Mouse (Mus musculus) left cerebral cortex, postnatal 25 days (tissue): Measurements from ENCODE around the gene Atp6v1g1. TPM values are rescaled to one million over a fixed set of nuclear protein-coding genes. Genes with fewer than 3 reads are reported as not detected.
A peak's percentile ranks its signal among the peaks of the same experiment; 100 is the strongest.

ENCODE experiments used
- DNase-seq, 2 experiments: peaks; one replicate each; pipeline ENCODE4 v3.0.0; 2022; ENCODE audit warnings: low spot score in 2 of 2, mixed read lengths in 1 of 2
- intact Hi-C: fragments of 180-260 bp; cut with DNase I; formaldehyde crosslinking; loops from one replicate; pipeline ENCODE4 v1.15.1; 2025
- total RNA-seq, 2 experiments: library from RNA; stranded (reverse); gene quantifications; 2 replicates each; pipeline ENCODE4 v1.2.3; 2021

Gene Atp6v1g1
- 100 to 1,000 TPM; 144 to 147 TPM for total RNA-seq

DNA sequence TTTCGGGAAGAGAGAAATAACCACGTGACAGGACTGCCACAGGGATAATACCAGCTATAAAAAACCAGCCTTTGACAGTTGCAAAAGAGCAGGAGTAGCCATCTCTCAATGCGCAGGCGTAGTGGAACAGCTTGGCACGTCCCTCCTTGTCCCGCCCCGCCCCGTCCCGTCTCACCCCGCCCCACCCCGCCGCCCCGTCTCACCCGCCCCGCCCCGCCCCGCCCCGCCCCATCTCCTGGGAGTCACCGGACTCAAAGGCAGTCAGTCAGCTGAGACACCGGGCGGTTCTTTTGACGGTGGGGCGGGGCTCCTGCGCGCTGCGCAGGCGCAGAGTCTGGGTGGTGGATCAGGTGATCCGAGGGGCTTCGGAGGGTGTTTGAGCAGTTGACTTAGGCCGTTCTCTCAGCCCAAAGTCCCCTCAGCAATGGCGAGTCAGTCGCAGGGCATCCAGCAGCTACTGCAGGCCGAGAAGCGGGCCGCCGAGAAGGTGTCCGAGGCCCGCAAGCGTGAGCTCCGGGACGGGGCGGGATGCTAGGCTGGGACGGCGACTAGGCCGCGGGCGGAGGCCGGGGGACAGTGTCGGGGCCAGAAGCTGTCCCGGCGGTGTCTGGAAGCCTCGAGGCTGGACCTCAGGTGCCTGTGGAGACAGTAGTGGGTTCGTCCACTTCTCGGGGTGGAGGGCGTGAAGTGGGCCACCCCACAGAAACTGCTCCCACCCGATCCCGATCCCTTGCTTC lies at the start of gene Atp6v1g1:
Atp6v1g1 (plus strand) TSS at position 279 of the 737 bp plus-strand sequence.
- intact Hi-C loops = loop anchor here (2.0 to 5.0 kb wide), 2 partner anchors 14 to 122 kb away; partner anchors contain the start of gene Tmem268
- peak; percentile 92 to 97 for DNase-seq

GRCm38 (mm10) chr4:63494967-63495914 lies 49.3 kb upstream of the Atp6v1g1 start:
- peak in 1 of 2 experiments; percentile 28 for DNase-seq
- intact Hi-C loops = loop anchor here (10.0 kb wide), 1 partner anchor 350 kb away; no protein-coding TSS in a partner anchor

GRCm38 (mm10) chr4:63495915-63496278 lies 48.7 kb upstream of the Atp6v1g1 start, which contains the start of gene Whrn:
Gene Whrn (minus strand): TSS chr4:63495991.
- intact Hi-C loops = loop anchor here (10.0 kb wide), 1 partner anchor 349 kb away; no protein-coding TSS in a partner anchor

GRCm38 (mm10) chr4:63496312-63496711 lies 48.3 kb upstream of the Atp6v1g1 start:
- intact Hi-C loops = loop anchor here (10.0 kb wide), 1 partner anchor 348 kb away; no protein-coding TSS in a partner anchor
- no peak for DNase-seq

More at GRCm38 (mm10) chr4:63495915-63496278, 48.7 kb upstream of the Atp6v1g1 start, which contains the start of gene Whrn:
- DNase-seq = peak; percentile 67 to 71

DNA sequence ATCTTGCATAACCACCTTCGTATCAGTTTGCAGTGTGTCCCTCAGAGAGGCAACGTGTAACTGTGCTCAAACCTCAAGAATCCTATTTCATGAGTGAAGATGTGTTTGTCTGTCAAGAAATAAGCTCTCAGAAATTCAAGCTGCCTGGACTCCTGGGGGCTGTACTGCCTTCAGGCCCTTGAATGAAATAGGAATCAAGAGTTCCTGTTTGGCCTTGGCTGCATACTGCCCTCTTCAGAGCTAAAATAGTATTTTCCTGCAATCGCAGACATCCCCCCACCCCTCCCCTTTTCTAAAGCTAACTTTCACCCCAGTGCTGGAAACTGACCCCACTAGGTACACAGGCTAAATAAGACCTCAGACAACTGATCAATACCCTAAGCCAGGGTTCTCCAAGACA lies 46.2 kb upstream of the Atp6v1g1 start:
- intact Hi-C loops = loop anchor here (2.0 to 10.0 kb wide), 2 partner anchors 82 to 346 kb away; no protein-coding TSS in a partner anchor
- no peak for DNase-seq

GRCm38 (mm10) chr4:63501050-63501449 lies 43.5 kb upstream of the Atp6v1g1 start:
- DNase-seq = no peak
- intact Hi-C loops = loop anchor here (10.0 kb wide), 1 partner anchor 994 kb away; no protein-coding TSS in a partner anchor

DNA sequence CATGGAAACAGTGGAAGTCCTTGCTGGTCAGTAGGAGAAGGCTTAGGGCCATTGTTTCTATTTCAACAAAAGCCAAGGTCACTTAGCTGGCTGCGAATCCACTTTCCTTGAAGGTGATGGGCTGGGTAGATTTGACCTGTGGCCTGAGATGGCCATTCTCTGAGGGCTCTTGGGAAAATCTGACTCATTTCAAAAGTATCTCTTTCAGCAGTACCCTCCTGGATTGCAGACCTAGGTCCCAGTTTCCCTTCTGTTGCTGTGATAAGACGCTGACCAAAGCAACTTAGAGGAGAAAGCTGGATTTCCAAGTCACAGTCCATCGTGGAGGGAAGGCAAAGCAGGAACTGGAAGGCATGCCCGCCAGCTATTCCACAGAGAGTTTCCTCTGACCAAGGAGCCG lies 40.6 kb upstream of the Atp6v1g1 start:
- no peak for DNase-seq
- intact Hi-C loops = loop anchor here (10.0 kb wide), 1 partner anchor 991 kb away; no protein-coding TSS in a partner anchor

GRCm38 (mm10) chr4:63507478-63507877 lies 37.1 kb upstream of the Atp6v1g1 start:
- intact Hi-C loops = loop anchor here (10.0 kb wide), 1 partner anchor 987 kb away; no protein-coding TSS in a partner anchor
- DNase-seq = peak in 1 of 2 experiments; percentile 54

- DNase-seq = peak; percentile 54 to 64
- intact Hi-C loops = loop anchor here (1.0 to 10.0 kb wide), 2 partner anchors 440 to 987 kb away; no protein-coding TSS in a partner anchor
Measured at GRCm38 (mm10) chr4:63508232-63508631, 36.3 kb upstream of the Atp6v1g1 start.

DNA sequence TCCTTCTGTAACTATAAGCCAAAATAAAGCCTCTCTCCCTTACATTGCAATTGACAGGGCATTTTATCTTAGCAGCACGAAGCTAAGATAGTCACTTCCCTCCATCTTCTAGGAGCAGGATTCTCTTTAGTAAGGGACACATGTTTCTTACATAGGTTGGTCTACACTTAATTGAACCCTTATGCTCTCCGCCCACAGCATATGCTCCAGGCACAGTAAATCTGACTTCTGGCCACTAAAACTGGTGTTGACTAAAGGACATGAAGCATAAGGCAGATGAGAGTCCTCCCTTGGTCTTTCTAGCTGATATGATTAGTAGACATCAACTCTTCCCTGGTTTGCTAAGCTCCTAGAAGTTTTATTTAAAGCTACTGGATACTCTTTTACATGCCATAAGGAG lies 31.7 kb upstream of the Atp6v1g1 start:
- DNase-seq = no peak
- intact Hi-C loops = no loop called here

- no peak for DNase-seq
- intact Hi-C loops = no loop called here
Measured at GRCm38 (mm10) chr4:63514454-63514984, 30.1 kb upstream of the Atp6v1g1 start.

GRCm38 (mm10) chr4:63515021-63515420 lies 29.6 kb upstream of the Atp6v1g1 start:
- no peak for DNase-seq
- intact Hi-C loops = no loop called here

DNA sequence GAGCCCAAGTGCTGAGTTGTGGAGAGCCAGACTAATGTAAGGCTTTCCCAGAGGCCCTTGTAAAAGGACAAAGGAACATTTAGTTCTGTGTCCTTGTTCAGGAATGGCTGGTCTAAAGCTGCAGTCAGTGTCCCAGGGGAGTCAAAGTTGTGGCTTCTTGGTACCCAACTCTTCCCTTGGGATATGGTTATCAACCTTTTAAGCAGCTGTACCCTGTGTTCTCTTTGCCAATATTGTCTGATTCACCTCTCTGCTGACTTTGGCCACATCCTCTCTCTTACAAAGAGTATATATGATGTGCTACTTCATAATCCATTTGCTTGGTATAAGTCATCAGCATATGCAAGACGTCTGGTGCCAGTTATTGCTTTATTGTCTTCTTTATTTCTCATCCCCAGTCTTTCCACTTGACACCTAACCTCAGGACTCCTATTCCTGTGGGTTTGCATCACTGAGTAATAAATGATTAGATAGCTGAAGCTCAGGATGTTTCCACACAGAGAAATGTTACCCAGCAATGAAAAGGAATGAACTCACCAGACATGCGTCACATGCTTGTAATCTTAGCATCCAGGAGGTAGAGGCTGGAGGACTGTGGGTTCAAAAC lies 22.7 kb upstream of the Atp6v1g1 start:
- intact Hi-C loops = no loop called here
- no peak for DNase-seq

DNA sequence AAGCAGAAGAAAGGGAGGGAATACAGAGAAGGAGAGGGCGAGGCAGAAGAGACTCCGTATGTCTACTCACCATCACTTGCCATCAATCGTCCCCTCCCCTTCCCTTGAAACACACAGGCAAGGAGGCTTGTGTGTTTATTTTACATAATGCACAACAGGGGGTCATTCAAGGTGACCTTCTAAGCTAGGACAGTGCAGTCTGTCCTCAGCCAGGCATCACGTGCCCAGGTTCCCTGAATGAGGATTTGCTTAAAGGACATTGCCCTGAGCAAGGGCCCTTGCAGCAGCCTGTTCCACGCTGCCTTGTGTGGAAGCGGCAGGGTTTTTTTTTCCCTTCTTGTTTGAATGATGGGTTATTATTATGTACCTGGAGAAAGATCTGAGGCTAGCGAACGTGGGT lies 19.1 kb upstream of the Atp6v1g1 start:
- intact Hi-C loops = no loop called here
- DNase-seq = no peak

DNA sequence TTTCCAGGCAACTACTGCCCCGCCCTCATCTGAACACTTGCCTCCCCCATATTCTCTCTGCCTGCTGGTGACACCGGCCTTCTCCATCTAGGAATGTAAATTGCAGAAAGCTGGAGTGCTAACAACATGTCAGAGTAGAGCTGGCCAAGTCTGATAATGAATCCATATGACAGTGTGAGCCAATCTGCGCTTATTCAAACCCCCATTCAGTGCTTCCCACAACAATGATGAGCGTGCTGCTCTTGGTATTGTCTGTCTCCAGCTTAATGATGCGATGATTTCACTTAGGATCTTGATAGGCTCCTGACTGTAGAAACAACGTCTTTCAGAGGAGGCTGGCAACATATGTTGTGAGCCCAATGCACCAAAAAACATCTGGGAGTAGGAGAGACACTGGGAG lies 15.6 kb upstream of the Atp6v1g1 start:
- DNase-seq = peak; percentile 57 to 87
- intact Hi-C loops = no loop called here

DNA sequence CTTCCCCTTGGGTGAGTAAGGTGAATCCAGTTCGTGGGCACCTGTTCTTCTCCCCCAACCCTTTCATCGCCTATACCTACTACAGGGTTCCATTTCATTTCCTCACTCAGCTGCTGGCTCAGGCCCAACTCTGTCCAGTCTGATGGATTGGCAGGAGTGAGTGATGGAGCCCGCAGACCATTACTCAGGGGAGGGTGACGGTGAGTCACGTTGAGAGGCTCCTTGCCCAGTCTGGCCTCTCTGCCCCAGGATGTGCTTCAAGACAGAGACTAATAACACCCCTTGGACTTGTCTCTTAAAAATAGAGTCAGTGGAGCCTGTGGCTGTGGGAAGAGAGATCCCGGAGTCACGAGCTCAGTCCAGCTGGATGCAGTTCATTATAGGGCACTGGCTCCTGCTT lies 14.2 kb upstream of the Atp6v1g1 start:
- DNase-seq = no peak
- intact Hi-C loops = no loop called here

- intact Hi-C loops = no loop called here
- no peak for DNase-seq
Measured at GRCm38 (mm10) chr4:63537602-63538001, 7.0 kb upstream of the Atp6v1g1 start.

DNA sequence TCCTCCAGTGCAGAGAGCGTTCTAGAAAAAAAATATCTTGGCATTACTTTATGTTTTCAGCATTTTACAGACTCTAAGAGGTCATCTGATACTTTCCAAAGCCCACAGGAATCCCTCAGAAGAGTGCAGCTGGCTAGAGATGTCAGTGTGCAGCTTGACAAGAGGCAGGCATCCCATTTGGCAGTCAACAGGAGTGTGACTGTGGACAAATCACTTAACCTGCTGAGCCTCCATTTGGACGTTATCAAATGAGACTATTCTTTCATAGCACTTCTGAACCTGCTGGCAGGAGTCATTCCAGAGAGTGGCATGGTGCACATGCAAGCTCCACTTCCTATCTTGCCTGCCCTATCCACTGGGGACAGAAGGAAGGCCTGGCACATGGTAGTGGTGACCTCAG lies 2.4 kb upstream of the Atp6v1g1 start:
- intact Hi-C loops = no loop called here
- no peak for DNase-seq
